21 mouse cellular contexts compared by ENCODE assay signal in the genomic region with DNA sequence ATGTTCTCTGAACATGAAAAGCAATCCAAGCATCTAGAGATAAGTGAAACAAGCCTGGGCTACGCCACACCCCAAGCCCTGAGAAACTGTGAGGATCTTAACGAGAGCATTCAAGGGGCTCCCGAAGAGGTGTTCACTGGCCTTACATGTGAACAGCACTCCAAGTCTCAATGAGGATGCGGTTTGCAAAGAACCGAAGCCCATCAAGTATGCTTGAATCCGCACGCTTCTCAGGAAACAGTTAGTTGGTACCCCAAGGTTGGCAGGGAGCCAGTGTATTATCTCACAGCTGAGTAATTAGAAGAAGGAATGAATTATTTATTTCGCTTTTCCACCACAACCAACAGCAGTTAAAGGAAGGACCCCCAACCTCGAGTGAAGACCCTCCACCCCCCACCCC.
DNase-seq lines count a peak whose midpoint lies in the region; ATAC-seq and TF ChIP-seq lines count a peak whose summit lies in the region.
"Had no signal": no experiment of that assay in that cellular context is flagged by ENCODE, and none has a peak within 500 bp of the region (broad histone marks: within the 10 kb centered on the region; RNA-seq: fewer than 3 reads in every experiment).

No protein-coding gene starts in this region.

- H3K27me3 ChIP-seq in forebrain, postnatal 0 days (ENCODE audit: insufficient read depth, low read length), result no peaks in the 10 kb centered on the region
- H3K27me3 ChIP-seq: embryonic facial prominence, embryonic 12.5 days; heart, embryonic 15.5 days; liver, embryonic 15.5 days had no signal

- no peak overlapping the region for H3K4me3 ChIP-seq in forebrain, postnatal 0 days (ENCODE audit: low read depth, low read length)
- H3K4me3 ChIP-seq: embryonic facial prominence, embryonic 12.5 days; heart, embryonic 15.5 days; layer of hippocampus, adult 2 months; limb, embryonic 10.5 days; liver, embryonic 15.5 days had no signal

- H3K4me1 ChIP-seq in forebrain, postnatal 0 days (ENCODE audit: insufficient read depth), result no peaks in the 10 kb centered on the region
- H3K4me1 ChIP-seq: embryonic facial prominence, embryonic 12.5 days; heart, embryonic 15.5 days; liver, embryonic 15.5 days had no signal

- no peak overlapping the region for H3K4me2 ChIP-seq in forebrain, postnatal 0 days (ENCODE audit: low read depth)
- H3K4me2 ChIP-seq: embryonic facial prominence, embryonic 12.5 days; heart, embryonic 15.5 days; liver, embryonic 15.5 days had no signal

- no peaks in the 10 kb centered on the region for H3K36me3 ChIP-seq in forebrain, postnatal 0 days (ENCODE audit: insufficient read depth)
- H3K36me3 ChIP-seq: embryonic facial prominence, embryonic 12.5 days; heart, embryonic 15.5 days; limb, embryonic 10.5 days; liver, embryonic 15.5 days had no signal

- ATAC-seq in forebrain, postnatal 0 days, result no peak; the same call in 1 of the 2 replicates
- ATAC-seq: hindbrain, embryonic 16.5 days; intestine, postnatal 0 days had no signal

- no peaks in the 10 kb centered on the region for H3K9me3 ChIP-seq in forebrain, postnatal 0 days (ENCODE audit: low read length)
- H3K9me3 ChIP-seq: embryonic facial prominence, embryonic 12.5 days; heart, embryonic 15.5 days; limb, embryonic 10.5 days; liver, embryonic 15.5 days had no signal

- 19% methylated on average over 9 of the region's 9 CpGs for WGBS in forebrain, postnatal 0 days

- TF ChIP-seq CTCF in forebrain, postnatal 0 days (IDR thresholded peaks at IDR 0.05; ENCODE audit: low read depth), result no peak

- no peak overlapping the region for H3K9ac ChIP-seq in forebrain, postnatal 0 days
- H3K9ac ChIP-seq: embryonic facial prominence, embryonic 12.5 days; heart, embryonic 15.5 days; liver, embryonic 15.5 days had no signal

- DNase-seq in cerebellum, postnatal 10 days, result peak; percentile 52 to 60
- DNase-seq in cerebellum, postnatal 36 days, result no peak
- DNase-seq in lung, postnatal 14 days, result peak; percentile 7
- DNase-seq in lung, postnatal 36 days, result no peak
- DNase-seq in 416B (ENCODE audit: low read depth), result peak; percentile 18
- peak; percentile 74 for DNase-seq in forebrain, postnatal 0 days
- no peak for DNase-seq in thymus, postnatal 36 days
- no peak for DNase-seq in yolk sac, embryonic 10.5 days (ENCODE audit: low spot score)
- DNase-seq: cerebellum, adult 9-10 months; heart, postnatal 36 days; kidney, postnatal 25 days; liver; thymus, adult 18-20 months; thymus, postnatal 4 days had no signal

- H3K27ac ChIP-seq in forebrain, postnatal 0 days (ENCODE audit: low read depth, low read length), result no peak overlapping the region
- H3K27ac ChIP-seq: embryonic facial prominence, embryonic 12.5 days; heart, embryonic 15.5 days; liver, embryonic 15.5 days had no signal

Comparison
In these comparisons a context has a peak if more than half of its experiments do, and no peak if none do; other contexts are left out.
1. DNase-seq: peak in cerebellum, postnatal 10 days (2 of 2), lung, postnatal 14 days (single experiment), 416B (single experiment) and forebrain, postnatal 0 days (single experiment); none in cerebellum, postnatal 36 days (0 of 2), lung, postnatal 36 days (single experiment), thymus, postnatal 36 days (0 of 2) and yolk sac, embryonic 10.5 days (single experiment).